Mouse (Mus musculus) urinary bladder, adult 18-20 months (tissue): ENCODE measurements around the gene Abr.

Experiments
- DNase-seq, 2 experiments: peaks; one replicate each; pipeline ENCODE4 v3.0.0; 2022; ENCODE audit warnings: low spot score in 2 of 2, mixed read lengths in 2 of 2

Abr gene

DNA sequence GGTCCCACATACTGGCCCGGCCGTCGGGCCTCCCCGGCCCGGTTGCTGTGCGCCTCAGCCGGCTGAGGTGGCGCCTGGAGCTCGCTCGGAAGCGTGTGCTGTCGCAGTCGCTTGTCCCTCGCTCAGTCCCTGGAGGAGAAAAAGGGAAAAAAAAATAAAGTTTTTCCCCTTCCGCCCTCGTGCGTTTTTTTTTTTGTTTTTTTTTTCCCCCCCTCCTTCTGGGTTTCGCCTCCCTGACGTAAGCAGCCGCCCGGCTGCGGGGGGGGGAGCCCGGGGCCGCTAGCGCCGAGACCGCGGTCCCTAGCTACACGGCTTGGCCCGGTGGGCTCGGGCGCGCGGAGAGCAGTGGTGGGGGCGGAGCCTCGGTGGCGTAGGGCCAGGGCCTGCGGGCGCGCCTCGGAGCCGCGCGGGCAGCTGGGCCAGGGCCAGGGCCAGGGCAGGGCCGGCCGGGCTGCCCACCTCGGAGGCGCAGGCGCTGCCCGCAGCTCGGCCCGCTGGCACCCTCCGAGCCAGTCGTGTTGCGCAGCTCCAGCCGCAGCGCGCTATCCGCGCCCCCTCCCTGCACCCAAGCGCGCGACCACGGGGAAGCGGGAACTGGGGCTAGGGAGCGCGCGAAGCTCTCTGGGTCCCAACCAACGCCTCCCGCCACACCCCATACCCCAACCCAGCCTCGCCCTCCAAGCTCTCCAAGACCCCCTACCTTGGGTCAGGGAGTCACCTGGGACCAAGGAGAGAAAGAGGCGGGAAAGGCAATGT, 1.3 kb upstream of the Abr start:
- peak in 1 of 2 experiments; percentile 36 for DNase-seq

DNA sequence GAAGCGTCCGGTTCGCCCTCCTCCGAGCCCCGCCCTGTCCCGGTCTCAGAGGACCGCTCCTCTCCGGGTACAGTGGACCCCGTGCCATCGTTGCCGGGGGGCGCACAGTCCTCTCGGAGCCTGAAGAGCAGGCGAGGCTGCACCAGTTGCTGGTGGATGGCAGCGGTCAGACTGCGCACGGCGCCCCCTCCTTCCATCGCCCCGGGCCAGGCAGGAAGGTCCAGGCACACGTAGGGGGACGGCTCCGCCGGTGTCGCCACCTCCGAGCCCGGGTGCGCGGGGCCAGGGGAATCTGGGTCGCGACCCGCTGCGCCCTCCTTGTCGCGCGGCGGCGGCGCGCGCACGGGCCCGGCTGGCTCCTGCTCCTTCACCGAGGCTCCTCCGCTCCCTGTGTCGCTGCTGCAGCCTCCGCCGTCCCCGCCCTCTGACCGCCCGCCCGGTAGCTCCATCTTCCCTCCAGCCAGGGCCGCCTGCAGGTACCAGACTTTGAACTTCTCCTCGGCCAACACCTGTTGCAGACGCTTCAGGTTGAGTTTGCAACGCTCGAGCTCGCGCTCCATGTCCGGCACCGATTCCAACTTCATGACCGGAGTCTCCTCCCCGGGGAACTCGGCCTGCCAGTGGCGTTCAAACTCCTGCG, 572 bp upstream of the Abr start:
- DNase-seq: peak in 1 of 2 experiments; percentile 67

DNA sequence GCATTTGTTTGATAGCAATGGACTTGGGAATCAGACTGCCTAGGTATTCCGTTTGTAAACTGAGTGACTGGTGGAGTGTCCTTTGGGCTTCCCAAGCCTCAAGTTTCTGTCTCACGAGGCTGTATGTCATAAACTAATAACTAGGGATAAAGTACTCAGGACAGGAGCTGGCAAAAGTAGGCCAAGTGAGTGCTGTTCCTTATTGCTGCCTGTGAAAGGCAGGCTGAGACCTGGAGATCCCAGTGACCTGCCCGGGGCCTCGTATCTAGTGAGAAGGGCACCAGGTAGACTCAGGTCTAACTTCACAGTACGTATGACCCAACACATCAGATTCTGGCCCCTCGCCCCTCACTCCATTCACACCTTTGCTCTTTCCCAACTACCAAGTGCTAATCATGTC, 4.0 kb downstream of the Abr start:
- no peak for DNase-seq

DNA sequence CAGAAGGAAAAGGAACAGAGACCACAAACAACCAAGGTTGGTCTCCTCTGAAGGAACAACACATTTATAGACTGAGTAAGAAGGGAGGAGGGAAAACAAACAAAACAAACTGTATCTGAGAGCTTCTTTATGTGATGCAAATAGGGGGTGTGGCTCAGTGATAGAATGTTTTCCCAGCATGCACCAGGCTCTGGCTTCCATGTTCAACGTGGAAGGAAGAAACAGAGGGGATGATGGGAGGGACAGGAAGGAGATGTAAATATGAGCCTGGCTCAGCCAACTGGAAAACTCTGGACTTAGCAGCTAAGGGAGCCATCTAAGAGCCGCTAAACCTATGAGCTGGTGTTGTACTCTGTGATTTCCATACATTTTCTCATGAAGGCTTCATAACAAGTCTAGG, 7.9 kb downstream of the Abr start:
- no peak for DNase-seq

DNA sequence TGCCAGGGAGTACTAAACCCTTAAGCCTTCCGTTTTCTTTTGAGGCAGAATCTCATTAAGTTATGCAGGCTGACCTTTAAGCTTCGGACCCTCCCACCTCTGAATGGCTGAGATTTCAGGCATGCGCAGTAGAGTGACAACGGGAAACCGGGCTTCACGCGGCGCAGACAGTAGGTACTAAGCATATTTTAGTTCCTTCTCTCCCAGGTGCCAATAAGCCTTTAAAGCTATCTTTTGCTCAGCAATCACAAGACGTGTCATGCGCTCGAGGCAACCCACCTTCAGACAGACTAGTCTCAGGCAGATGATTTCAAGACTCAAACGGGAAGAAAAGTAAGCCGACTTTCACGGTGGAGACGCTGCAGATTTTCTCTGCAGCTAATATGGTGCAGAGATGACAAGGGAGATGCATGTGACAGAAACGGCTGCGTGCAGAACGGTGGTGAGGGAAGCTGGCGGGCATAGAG, 9.4 kb downstream of the Abr start:
- DNase-seq: peak in 1 of 2 experiments; percentile 6

DNA sequence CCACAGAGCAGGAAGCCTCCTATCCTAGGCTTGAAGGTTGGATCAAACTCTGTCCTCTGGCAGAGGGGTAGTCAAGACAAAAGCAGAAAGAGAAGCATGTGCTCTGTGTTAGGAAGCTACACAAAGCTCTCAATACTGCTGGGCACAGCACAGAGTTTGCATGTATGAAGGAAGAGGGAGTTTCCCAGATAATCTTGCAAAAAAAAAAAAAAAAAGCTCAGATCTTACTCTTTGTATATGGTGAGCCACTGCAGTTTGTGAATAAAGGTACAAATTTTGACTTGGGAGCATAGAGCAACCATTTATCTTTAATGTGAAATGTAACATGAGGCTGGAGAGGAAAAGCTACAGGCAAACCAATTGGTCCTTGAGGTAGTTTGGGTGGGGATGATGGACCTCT, 11.2 kb downstream of the Abr start:
- DNase-seq: no peak

DNA sequence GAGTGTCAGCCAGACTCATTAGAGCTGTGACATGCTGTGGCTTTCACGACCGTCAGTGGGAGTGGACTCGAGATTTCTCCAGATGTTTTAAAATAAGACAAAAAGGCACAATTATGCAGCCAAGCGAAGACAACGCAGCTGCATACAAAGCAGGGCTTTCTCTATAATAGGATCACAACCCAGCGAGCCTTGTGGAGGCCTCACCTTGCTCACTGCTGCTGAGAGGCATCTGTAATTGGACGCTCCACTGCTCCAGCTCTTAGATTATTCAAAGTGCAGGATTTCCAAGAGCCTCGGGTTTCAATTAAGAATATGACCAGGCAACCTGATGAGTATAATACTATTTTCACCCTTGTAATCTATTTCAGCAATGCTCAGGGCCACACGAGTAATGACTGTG, 15.6 kb downstream of the Abr start:
- DNase-seq: no peak

DNA sequence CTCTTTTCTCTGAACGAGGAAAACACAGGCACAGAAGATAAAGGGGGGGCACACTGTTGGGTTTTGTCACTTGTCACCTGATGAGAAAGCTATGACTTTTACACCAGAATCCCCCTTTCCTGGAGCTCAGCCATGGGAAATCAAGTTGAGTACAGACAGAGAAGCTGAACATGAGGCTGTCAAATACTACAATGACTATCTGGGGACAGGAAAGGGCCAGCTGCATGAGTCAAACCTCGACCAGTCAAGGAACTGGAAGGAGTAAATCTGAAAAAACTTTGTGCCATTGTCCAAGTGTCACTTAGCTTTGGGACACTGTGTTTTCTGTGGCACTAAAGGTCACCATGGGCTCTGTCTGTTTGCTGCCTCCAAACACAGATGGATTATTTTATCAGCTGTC, 22.9 kb downstream of the Abr start:
- no peak for DNase-seq

DNA sequence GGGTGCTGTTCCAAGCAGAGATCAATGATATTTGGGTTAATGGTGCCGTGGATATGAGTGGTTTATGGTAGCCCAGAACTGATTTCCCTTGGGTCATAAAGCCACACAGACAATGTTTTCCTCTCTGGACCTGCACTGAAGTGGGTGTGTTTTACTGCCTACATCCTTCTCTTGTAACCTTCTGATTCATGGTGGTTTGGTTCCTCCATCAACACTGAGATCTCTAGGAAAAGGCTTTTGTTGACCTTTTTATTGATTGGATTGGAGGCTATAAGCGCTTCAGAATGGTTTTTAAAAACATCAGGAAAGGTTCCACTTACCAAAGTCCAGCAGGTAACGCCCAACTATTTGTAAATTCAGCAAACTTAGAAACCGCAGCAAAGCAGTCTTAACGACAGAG, 23.4 kb downstream of the Abr start:
- DNase-seq: no peak

DNA sequence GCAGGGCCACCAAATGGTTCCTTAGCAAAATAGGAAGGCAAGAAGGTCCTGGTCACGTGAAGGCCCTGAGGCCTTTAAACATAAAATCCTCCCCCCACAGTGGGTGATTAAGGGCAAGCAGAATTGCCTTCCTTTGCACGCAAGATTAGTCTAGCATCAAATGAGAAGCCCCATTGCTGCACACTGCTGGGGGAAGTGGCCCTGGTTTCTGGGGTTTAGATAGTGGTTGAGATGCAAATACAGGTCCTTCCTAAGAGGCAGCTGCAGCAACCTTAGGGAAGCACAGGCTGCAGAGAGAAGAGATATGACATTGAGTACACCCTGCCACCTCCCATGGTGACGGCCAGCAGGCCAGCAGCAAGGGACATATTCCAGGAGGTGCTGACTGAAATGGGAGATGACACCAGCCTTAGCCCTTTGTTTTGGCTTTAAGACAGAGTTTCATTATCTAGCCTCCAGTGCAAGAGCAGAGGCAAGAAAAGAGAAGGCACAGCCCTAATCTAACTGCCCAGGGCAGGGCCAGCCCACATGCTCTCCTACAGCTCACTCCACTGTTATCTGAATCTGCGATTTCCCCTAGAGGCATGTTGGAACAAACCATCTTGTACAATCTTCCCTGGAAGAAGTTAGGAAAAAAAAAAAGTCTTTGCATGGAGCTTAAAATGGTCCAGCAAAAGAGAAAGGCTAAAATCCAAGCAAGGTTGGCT, 28.3 kb downstream of the Abr start:
- DNase-seq: no peak

DNA sequence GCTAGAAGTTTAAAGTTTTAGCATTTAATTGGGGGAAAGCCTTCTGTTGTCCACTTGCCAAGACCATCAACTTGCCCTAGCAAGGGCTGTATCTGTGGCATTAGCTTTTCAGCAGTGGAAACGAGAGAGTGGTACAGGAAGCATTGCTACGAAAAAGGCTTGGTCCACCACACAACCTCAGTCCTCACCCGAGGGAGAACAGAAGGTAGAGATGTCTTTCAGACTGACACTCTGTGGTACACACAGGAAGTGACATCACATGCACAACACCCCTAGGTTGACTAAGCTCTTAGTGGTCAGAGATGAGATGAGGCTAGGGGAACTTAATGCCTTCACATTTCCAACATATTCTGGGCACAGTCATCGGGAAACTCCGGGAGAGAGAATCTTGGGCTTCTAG, 32.4 kb downstream of the Abr start:
- no peak for DNase-seq

DNA sequence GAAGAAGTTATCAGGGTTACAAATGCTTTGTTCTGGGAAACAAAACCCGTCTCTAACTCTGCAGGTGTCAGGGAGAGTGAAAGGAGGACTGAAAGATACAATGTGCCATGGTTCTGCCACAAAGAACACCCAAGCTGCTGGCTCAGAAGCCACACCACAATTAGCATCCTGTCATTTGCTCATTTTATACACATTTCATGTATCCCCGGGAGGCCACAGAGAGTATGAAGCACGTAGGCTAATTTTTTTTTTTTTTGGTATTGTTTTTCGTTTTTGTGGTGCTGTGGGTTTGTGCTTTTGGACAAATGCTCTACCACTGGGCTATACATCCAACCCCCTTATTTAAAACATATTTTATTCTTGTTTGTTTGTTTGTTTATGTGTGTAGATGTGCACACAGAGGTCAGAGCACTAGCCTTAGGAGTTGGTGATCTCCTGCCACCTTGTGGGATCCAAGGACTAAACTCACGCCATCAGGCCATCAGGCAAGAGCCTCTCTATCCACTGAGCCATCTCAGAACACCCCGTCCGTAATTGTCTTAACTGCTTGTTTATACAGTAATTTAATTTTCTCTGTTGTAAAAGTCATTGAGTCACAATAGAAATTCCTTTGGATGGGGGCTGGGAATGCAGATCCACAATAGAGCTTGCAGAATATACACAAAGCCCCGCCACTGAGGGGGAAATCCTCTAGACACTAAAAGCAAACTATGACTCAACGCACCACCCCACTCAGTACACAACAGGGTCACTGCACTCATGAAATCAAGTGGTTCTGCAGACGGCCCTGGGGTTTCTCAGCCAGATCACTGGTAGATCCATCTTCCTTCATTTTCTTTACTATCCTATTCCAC, 33.3 kb downstream of the Abr start:
- DNase-seq: peak; percentile 9 to 25

DNA sequence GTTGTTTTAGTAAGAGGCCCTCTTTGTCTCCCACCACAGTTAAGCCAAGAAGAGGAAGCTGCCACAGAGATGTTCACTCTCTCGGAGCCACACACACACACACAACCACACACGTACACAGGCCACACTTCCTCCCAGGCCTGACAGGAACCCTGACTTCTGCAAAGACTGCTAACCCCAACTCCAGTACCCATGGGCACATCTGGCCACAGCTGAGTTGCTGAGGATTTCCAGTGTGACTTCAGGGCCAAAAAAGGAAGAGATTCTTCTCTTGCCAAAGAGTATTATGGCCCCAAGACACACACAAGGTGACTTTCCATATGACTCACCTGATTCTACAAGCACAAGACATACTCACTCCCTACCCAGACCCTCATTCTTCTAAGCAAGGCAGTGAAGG, 34.1 kb downstream of the Abr start:
- DNase-seq: no peak

DNA sequence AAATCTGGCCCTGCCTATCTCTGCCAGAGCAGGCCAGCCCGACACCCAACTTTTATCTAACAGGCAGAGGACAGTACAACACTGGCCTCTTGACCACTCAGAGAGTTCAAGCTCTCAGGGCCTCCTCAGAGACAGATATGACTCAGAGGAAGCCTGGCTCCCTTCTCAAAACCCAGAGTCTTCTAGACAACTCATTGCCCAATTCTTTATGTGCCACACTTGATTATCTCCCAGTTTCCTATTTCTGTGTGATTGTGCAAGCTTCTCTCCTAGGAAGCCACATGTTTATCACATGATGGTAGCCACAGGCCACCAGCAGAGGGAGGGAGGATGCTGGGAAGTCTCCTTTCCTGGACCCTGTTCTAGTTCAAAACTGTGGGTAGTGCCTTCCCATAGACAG, 34.8 kb downstream of the Abr start:
- DNase-seq: no peak

DNA sequence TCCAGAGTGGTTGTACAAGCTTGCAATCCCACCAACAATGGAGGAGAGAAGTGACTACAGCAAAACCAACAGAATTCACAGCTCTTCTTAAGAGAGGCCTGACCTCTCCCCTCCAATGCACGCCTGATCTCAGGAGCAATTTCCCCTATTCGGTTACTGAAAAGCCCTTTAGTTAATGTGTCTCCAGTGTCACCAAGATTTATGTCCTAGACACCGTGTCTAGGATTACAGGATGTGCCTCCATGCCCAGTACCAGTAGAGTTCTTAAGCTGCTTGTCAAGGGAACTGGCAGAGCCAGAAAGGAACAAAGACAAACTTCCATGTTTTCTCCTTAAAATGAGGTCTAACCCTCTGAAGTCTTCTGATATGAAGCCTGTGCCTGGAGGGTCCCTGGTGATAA, 36.0 kb downstream of the Abr start:
- no peak for DNase-seq

DNA sequence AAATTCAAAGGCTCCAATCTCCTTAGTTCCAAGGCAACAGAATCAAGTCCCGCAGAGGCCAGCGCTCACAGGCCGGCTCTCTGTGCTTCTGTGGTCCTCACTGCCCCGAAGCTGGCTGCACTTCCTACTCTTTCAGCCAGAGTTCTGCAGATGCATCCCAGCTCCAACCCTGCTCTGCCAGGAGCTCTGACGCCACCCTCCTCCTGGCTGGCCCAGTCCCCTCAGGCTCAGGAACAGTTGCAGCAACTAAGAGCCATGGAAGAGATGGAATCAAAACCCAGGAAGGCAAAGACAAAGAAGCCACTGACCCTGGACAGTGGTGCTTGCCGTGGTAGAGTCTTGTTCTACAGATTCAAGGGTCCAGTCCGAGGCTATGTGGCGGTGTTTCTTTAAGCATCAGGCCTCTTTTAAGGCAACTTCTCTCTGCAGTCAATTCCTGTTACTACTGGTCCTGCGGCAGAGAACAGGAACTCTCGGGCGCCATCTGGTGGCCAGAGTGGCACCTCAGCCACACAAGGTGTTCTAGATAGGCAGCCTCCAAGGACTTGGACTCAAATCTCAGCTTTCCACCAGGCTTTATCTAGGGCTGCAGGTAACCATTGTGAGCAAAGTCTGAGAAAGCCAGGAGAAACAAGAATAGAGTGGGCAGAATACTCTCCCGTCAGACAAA, 44.4 kb downstream of the Abr start:
- peak; percentile 76 to 77 for DNase-seq

DNA sequence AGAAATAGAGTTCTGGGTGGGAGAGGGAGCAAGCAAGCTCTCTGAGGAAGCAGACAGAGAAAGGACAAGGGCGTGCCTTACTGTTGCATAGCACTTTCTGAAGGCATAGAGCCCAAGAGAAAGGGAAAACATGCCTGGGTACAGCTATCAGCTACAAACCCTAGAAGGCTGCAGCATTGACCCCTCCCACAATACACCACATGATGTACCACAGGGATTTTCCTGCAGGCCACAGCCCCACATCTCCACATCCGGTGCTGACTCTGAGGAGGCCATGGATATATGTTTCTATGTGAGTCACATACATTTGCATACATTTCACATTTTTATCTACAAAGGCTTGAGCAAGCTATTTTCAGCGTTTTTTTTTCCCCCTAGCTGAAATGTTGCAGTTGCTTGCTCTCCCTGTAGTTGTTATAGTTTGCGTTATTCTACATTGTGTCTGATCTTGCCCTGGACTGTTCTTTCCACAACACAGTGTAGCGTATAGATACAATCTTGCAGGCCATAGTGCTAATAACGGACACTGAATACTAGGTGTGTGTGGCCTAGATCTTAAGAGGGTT, 49.2 kb downstream of the Abr start:
- no peak for DNase-seq

DNA sequence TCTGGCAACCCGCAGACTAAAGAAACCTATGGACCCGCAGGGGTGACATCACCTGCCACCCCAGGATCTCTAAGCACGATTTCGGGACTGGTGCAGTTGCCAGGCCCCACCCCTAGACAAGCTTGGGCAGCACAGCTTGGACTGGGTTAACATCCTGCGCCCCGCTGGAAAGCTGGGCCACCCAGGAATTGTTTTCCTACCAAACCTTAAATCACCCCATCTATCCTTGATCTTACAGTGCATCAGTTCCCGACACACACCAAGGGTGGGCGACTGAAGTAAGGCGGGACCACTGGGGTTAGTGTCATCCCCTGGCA, 50.5 kb downstream of the Abr start:
- DNase-seq: no peak

DNA sequence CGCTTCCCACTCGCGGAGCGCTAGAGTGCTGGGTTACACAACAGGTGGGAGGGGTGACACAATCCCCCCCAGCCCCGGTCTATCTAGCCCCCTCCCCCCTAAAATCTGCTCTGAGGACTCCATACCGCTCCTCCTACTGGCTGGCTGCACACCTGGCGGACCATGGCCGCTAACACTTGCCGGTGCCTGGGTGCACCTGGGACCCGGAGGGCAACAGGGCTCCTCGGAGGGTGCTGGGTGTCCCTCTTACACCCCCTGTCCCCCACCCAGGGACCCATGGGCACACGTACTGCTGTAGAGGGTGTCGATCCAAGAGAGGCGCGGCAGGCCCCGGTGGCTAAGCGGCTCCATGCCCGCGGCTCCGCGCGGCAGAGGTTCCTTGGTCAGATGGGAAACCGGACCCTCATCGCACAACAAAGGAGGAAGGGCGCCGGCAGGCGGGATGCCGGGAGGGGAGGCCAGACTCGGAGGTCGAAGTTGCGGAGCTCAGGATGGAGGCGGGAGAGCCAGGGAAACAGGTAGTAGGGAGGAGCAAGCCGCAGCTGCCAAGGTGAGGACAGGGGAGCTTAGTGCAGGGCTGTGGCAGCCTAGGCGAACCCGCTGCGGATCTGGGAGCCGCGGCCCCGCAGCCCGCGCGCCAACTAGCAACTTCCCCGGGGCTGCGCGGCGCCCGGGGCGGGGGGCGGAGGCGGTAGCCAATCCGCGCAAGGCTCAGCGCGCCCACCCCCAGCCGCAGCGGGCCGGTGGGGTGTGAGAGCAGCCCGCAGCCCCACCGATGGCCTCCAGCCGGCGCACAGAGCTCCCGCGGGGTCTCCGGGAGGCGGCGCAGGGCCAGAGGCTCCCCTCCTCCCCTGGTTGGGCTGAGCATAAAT, 51.1 kb downstream of the Abr start:
- peak in 1 of 2 experiments; percentile 31 for DNase-seq

DNA sequence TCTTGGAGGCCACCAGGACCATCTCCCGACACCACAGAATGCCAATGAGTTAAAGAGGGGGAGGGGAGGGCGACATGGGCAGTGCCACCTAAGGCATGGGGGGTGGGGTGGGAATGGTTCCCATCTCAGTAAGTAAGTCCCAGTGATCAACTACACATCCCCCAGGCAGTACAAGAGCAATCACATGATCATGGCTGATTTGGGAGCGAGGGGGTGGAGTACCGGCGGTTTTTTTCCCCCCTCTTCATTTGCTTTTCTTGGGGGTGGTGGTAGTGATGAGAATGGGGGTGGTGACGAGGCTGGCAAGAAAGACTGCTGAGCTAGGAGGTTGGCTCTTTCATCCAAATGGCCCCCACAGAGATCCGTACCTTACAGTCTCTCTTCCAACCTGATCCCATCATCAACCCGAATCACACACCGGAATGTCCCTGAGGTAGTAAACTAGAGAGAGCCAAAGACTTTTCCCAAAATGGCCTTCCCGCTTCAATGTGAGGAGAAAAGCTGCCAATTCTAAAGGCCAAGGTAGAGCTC, 51.8 kb downstream of the Abr start:
- no peak for DNase-seq
